Mouse (Mus musculus): Measurements from ENCODE around the gene Agpat1. TPM values are rescaled to one million over a fixed set of nuclear protein-coding genes. Genes with fewer than 3 reads are reported as not detected.

Agpat1 gene
- total RNA-seq, 2 experiments from 2014 or later: 170 to 172 TPM

DNA sequence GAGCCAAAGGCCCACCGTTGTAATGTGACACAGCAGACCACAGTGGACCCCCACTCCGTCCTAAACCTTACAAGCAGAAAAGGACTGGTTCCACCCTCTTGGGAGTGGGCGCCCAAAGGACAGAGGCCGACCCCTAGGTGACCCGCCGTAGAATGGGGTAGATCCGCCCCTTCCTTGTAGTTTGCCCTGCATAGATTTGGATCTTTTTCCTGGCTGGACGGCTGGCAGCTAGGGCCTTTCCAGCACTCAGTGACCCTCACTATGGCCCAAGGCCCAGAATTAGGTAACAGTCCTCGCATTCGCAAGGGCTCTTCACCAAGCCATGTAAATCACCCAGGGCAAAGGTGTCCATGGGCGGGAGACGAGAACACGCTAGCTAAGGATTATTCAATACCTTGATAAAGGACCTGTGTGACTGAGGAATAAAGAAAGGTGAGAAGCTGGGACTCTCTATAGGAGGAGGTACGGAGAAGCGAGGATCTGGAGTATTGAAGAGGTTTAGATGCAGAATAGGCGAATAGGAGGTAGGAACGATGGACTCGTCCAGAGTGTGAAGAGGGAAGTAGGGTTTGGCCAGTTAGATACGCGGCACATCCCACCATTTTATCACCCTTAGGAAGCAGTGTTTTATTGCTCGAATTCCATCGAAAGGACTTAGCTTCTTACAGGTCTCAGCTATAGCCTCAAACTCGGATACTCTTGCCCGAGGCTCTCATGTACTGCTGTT is 612 bp downstream of the Agpat1 start:
- no peak for DNase-seq (ENCODE audit: extremely low spot score in 1 of 2, low spot score in 1 of 2)

DNA sequence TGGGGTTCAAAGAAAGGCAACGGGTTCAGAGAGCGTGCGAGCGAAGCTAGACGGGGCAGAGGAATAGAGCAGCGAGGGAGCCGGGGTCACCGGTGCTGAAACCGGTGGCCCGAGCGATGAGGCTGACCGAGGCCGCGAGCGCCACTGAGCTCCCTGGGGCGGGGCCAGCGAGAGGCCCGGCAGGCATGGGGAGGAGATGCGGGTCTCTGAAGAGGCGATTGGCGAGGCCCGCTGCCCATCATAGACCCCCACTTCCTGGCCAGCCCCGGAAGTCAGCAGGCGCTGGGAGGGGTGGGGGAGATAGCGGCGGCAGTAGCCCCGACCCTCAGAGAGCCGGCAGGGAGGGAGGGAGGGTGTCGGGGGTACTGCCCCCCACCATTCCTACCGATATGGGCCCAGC is 1.5 kb downstream of the Agpat1 start:
- peak; percentile 93 to 97 for DNase-seq (ENCODE audit: extremely low spot score in 1 of 2, low spot score in 1 of 2)

DNA sequence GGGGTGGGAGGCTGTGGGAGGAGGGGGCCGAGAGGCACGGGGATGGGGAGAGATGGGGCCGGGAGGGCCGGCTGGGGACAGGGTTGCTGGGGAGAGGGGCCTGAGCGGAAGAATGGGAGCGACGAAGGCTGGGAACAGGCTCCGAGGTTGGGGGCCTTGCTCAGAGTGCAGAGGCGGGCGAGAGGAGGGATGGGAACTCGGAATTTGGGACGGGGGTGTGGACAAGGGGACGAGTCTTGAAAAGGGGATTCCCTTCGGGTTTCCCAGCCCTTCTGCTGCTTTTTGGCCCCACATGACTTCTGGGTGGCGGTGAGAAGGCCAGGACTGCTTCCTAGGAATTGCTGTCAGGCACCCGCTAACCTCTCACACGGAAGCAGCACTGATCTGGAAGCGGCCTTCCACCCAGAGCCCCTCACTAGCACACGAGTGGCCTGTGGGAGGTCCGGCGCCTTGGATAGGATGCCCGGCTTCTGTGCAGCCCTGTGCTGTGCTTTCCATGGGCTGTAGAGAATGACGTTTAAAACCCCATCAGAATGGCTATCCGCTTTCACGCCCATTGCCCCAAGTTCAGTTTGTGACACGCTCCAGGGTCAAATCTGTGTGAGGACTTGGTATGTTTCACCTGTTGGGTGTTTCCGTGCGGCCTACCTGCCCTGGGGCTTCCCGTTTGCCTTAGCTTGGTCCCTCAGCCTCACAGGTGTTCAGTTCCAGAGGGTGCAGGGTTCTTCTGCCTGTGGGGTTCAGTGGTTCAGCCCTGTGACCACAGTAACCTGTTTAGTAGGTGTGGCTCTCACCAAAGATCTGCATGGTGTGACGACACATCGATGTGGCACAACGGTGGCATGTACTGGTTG is 2.4 kb downstream of the Agpat1 start:
- DNase-seq (ENCODE audit: extremely low spot score in 1 of 2, low spot score in 1 of 2): no peak

DNA sequence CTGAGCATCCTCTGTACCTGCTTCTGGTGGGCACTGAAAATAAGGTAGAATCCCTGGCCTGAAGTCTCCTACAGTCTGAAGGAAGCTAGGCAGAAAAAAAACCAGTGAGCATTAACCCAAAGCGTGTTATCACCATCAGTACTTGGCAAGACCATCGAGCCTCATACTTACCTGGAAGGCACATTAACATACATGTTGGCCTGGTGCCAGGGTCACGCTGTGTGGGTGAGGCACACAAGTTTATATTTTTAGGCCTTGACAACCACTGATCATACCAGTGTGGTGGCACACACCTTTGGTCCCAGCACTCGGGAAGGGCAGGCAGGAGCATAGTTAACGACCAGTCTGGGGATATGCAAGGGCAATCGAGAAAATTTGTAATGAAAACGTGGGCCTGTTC is 3.9 kb downstream of the Agpat1 start:
- DNase-seq (ENCODE audit: extremely low spot score in 1 of 2, low spot score in 1 of 2): no peak

DNA sequence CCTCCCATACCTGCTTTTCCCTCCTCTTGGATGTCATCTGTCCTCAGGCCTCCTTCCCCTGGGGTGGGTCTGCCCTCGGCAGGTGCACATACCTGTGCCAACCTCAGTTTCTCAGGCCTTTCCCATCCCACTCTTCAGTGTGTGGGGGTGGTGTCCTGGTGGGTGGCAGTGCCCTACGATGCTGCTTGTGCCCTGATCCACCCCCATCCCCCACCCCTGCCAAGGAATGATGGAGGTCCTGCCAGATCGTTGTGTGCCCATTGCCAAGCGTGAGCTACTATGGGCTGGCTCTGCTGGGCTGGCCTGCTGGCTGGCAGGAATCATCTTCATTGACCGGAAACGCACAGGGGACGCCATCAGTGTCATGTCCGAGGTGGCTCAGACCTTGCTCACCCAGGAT is 7.0 kb downstream of the Agpat1 start:
- DNase-seq (ENCODE audit: extremely low spot score in 1 of 2, low spot score in 1 of 2): no peak

DNA sequence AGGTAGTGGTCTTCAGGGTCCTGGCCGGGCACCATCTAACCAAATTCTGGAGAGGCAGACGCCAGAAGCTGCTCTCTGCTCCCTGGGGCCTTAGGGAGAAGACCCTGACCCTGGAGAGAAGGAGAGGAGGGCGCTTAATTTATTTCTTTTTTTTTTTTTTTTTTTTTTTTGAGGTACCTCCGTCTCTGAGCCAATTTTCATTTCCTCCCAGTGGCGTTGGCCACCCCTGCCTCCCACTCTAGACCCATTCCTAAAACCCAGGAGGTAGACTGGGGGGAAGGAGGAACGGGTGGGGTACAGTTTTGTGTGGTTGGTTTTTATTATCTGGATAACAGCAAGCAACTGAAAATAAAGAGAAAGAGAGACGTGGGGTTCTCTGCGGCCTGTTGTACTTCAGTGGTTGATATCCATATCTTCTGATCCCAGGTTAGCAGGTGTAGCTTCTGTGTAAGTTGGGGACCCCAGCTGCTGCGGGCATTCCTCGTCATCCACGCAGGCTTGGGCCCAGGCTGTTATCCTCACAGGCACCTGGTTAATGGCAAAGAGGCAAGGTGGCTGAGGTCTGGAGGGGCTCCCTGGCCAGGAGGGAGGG is 9.1 kb downstream of the Agpat1 start:
- DNase-seq (ENCODE audit: extremely low spot score in 1 of 2, low spot score in 1 of 2): no peak

DNA sequence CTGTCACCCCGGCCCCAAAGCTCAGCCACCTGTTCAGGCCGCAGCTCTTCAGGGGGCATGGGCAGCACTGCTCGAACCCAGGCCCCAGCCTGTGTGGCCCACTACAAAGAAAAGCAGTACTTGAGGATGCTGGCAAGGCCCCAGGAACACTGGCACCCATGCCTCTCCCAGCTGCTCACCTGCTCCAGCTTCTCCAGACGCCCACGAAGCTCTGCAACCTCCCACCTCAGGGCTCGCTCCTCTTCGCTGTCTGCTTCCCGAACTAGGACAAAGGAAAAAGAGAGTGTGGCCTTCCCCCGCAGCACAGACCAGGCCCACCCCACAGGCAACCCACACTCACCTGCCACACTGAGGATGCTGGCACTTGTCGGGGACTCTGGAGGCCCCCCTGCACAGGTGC is 9.8 kb downstream of the Agpat1 start:
- no peak for DNase-seq (ENCODE audit: extremely low spot score in 1 of 2, low spot score in 1 of 2)

DNA sequence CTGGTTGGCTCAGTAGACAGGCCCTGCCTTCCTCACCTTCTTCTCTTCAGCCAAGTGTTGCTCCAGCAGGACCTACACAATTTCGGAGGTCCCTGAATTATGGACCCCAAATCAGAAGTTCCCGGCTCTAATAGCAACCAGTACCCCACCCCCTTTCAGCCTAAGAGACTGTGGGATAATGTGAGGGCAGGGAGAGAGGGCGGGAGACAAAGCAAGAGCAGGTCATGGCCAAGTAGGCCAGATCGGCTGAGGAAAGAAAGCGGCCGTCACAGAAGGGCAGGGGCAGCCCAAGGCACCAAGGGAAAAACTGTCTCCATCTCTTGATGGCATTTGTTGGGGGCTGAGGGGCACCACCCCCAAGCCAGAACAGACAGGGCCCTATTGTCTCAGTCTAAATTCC is 11.8 kb downstream of the Agpat1 start, which contains the start of gene Egfl8:
Gene Egfl8, minus strand, starts transcription at position 101 of the 400 bp plus-strand sequence.
- no peak for DNase-seq (ENCODE audit: extremely low spot score in 1 of 2, low spot score in 1 of 2)

DNA sequence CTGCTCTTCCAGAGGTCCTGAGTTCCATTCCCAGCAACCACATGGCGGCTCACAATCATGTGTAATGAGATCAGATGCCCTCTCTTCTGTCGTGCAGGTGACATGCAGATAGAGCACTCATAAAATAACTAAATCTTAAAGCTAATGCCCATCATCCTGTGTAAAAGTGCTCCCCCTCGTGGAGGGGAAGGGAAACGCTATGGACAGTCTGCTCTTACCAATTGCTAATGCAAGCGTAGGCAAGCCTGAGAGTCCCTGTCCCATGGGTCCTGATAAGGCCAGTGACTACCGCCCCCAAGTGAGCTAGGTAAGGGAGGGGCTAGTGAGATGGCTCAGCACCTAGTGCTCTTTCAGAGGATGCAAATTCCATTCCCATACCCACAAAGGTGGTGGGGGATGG is 14.9 kb downstream of the Agpat1 start:
- peak in 1 of 2 experiments; percentile 77 for DNase-seq (ENCODE audit: extremely low spot score in 1 of 2, low spot score in 1 of 2)

DNA sequence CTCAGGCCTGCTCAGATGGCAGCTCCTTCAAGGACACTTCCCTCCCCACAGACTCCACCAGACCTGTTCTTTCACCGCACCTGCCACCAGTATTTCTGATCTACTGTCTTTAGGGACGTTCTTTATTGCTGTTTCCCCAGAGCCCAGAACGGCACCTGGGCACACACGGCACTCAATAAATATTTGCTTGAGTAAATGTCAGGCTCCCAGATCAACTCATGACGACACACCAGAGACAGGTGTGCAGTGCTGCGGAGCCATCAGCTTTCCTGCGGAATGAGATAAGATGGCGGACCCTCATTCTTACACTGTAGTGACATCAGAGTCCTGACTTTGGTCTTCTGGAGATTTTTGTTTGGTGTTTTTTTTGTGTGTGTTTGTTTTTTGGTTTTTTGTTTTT is 16.9 kb downstream of the Agpat1 start:
- DNase-seq (ENCODE audit: extremely low spot score in 1 of 2, low spot score in 1 of 2): no peak

DNA sequence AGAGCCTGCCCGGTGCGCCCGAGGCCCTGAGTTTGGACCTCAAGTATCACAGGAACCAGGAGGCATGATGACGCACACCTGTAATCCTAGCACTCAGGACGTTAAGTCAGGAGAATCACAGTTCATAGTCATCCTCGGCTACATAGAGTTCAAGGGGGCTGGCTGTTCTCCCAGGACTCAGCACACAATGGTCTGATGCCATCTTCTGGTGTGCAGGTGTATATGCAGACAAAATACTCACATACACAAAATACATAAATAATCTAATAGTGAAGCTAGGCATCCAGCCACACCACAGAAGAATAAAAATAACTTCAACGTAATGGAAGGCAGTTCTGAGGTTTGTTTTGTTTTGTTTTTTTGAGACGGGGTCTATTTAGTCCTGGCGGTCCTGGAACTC is 19.1 kb downstream of the Agpat1 start:
- no peak for DNase-seq (ENCODE audit: extremely low spot score in 1 of 2, low spot score in 1 of 2)

DNA sequence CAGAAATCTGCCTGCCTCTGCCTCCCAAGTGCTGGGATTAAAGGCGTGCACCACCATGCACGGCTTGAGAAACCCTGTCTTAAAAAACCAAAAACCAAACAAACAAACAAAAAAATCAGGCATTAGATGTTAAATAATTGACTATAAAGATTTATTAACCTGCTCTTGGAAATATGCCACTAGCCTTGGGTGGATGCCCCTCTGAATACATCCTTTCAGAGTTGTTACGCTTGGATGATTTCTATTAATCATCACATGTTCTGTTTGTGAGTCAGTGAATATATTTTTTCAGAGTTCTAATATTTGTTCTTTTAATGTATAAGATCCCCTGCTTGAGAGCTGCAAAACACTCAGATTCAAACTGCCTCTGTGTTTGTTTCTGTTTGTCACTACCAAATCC is 20.9 kb downstream of the Agpat1 start:
- DNase-seq (ENCODE audit: extremely low spot score in 1 of 2, low spot score in 1 of 2): no peak

DNA sequence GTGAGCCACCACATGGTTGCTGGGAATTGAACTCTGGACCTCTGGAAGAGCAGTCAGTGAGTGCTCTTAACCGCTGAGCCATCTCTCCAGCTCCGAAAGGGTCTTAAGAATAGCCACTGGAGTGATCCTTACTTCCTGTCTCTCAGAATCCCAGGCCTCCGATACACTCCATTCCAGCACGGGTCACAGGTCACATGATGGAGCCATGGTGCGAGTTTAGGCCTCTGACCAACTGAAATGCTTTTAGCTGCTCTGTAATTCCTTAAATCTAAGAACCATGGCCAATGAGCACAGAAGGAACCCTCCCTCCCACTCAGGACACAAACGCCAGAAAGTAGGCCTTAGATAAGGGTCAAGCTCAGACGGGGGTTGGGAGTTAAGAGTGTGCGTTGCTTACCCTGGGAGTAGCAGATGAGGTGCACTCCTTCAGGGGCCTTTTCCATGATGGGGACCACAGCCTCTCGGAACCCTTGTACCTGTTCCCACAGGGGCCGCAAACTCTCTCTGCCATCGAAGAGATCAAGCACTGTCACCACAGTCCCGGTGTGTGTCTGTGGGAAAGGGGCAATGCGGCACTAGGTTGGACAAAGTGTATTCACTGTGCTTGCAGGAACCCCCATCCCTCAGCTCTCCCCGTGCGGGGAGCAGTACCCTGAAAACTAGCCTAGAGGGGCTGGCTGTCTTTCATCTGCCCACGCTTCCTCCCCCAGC is 22.2 kb downstream of the Agpat1 start:
- no peak for DNase-seq (ENCODE audit: extremely low spot score in 1 of 2, low spot score in 1 of 2)

DNA sequence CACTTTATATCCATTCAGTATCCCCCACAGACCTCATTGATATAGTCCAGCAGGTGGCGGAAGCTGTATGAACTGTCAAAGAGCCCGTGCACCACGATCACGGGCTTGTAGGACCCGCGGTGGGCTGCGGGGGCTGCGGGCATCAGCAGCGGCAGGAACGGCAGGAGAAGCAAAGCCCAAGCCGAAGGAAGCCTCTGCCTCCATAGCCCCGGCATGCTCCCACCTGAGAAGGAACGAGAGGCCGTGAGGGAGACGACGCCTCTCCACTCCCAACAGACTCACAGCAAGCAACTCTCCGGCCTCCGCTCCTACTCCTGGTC is 22.7 kb downstream of the Agpat1 start:
- no peak for DNase-seq (ENCODE audit: extremely low spot score in 1 of 2, low spot score in 1 of 2)

DNA sequence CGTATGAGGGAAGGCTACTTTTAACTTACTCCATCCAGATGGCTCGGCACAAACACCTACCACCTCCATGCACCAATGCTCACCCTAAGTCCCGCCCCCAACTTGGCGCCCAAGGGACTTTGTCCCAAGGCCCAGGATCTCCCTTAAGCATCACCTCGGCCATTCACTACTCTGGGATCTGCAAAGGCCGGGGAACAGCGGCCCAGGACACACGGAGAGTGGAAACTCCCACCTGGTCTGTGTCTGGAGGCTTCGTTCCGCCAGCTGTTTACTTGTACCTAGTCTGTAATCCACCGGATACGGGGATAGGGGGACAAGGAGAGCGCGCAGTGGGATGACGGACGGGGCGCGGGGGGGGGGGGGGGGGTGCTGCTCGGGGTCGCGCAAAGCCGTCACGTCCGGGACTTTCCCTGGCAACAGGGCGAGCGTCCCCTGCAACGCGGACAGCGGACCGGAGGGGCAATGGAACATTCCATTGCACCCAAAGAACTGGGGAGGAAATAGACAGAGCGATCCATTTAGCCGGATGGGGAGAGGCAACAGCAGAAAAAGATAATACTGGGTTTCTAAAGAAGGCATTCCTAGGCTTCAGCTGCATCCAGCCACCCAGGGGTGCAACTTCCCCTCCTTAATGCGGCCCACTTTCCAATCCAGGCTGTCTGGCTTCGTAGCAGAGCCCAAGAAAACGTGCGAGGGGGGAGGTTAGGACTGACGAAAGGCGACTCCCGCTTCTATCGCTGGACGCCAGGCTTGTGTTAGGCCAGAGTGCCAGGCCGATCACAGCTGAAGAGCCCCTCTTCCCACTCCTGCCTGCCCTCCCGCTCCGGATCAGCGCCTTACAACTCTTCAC is 23.3 kb downstream of the Agpat1 start:
- DNase-seq (ENCODE audit: extremely low spot score in 1 of 2, low spot score in 1 of 2): peak; percentile 65 to 70

DNA sequence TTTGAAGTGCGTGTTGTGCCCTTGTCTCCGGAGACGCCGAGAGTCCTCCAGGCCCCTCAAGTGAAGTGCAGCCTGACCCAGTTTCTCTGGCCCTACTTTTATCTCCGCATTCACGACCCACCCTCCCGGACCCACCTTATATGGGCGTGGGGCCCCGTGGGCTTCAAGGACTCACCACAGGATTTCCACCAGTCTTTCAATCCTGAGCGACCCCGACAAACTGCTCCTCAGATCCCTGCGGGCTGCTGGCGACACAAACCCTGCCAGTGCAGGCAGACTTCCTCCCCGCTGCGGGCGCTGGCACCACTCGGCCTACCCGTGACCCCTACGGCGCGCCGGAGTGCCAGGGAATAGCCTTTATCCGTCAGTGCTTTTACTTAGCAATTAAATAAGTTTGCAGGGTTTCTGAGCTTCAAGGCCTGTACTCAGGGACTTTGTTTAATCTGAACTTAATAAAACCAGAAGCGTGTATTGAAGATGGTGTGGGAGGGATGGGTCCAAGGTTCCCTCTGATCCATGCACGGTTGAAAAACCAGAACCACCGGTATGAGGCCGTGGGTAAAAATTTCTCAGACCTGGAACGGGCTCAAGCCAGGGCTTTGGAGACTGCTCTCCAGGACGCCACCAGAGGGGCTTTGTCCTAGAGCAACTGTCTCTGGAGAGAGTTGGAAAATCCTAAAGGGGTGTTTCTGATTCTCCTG is 24.0 kb downstream of the Agpat1 start, which contains the start of gene Ppt2:
Gene Ppt2, minus strand, starts transcription at position 568 of the 701 bp plus-strand sequence.
- DNase-seq (ENCODE audit: extremely low spot score in 1 of 2, low spot score in 1 of 2): no peak

DNA sequence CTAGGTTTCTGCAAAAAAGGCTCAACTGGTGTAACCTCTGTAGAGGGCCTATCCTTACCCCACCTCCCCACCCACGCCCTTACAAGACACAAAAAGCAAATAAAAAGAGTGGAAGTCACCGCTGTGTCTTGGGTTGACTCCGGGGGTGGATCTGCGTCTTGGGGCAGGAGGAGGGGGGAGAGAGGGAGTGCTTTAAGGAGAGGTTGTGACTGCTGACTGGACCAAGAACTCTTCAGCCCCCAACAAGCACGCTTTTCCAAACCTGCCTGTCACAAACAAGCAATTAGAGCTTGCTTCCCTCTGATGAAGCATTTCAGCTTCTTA is 24.5 kb downstream of the Agpat1 start:
- no peak for DNase-seq (ENCODE audit: extremely low spot score in 1 of 2, low spot score in 1 of 2)

DNA sequence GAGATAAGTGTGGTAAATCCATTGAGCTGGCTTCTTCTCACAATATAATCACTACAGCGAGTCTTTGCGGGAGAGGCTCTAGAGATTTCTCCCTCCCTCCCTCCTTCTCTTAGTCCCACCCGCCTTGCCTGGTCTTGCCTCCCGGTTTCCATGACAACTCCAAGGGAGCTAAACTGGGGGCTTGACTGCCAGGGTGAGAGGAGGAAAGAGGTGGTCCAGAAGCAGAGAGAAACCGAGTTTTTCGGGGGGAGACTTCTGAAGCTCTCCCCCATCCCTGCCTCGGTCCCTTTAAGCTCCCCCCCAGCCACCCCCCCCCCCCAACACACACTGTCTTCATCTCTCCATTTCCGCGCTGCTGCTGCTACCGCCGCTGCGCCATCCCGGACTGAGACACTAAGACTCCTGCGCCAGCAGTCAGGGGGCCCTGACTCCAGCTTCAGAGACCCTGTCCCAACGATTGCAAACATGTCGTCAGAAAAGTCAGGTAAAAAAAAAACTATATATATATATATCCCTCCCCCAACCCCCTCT is 25.2 kb downstream of the Agpat1 start, which contains the start of gene Prrt1:
Gene Prrt1, plus strand, starts transcription at position 313 of the 531 bp plus-strand sequence.
- DNase-seq (ENCODE audit: extremely low spot score in 1 of 2, low spot score in 1 of 2): no peak

Measured in layer of hippocampus, postnatal 25 days (tissue).